Mouse (Mus musculus) adrenal gland, postnatal 25 days (tissue): ENCODE measurements around the gene Rftn1. TPM values are rescaled to one million over a fixed set of nuclear protein-coding genes. Genes with fewer than 3 reads are reported as not detected.

Experiments used
- DNase-seq: peaks from one replicate; pipeline ENCODE4 v3.0.0; 2021; ENCODE audit warnings: mixed read lengths
- total RNA-seq: library from RNA; stranded (reverse); gene quantifications from 2 replicates; pipeline ENCODE4 v1.2.3, GENCODE M21; 2021

Rftn1 gene
- total RNA-seq, 1 experiment from 2014 or later, result 7.7 TPM

GRCm38 (mm10) chr17:50063832-50064627 lies 126.4 kb downstream of the Rftn1 start:
- DNase-seq, result no peak

- DNase-seq, result no peak
Measured at GRCm38 (mm10) chr17:50062649-50063048, 127.8 kb downstream of the Rftn1 start.

GRCm38 (mm10) chr17:50061446-50061845 lies 129.0 kb downstream of the Rftn1 start:
- DNase-seq, result no peak

- no peak for DNase-seq
Measured at GRCm38 (mm10) chr17:50060220-50060619, 130.3 kb downstream of the Rftn1 start.

- no peak for DNase-seq
Measured at GRCm38 (mm10) chr17:50059417-50059816, 131.1 kb downstream of the Rftn1 start.

GRCm38 (mm10) chr17:50055154-50055756 lies 135.2 kb downstream of the Rftn1 start:
- no peak for DNase-seq

GRCm38 (mm10) chr17:50054586-50054985 lies 135.9 kb downstream of the Rftn1 start:
- DNase-seq, result no peak

GRCm38 (mm10) chr17:50053961-50054360 lies 136.5 kb downstream of the Rftn1 start:
- DNase-seq, result no peak

- DNase-seq, result no peak
Measured at GRCm38 (mm10) chr17:50052741-50053468, 137.6 kb downstream of the Rftn1 start.

- no peak for DNase-seq
Measured at GRCm38 (mm10) chr17:50050456-50050855, 140.0 kb downstream of the Rftn1 start.

- DNase-seq, result no peak
Measured at GRCm38 (mm10) chr17:50048209-50048608, 142.3 kb downstream of the Rftn1 start.

GRCm38 (mm10) chr17:50047182-50047581 lies 143.3 kb downstream of the Rftn1 start:
- no peak for DNase-seq

- DNase-seq, result no peak
Measured at GRCm38 (mm10) chr17:50040727-50041410, 149.6 kb downstream of the Rftn1 start.

- no peak for DNase-seq
Measured at GRCm38 (mm10) chr17:50037882-50038665, 152.4 kb downstream of the Rftn1 start.

- peak; percentile 39 for DNase-seq
Measured at GRCm38 (mm10) chr17:50037416-50037815, 153.1 kb downstream of the Rftn1 start.

GRCm38 (mm10) chr17:50036751-50037385 lies 153.6 kb downstream of the Rftn1 start:
- DNase-seq, result no peak

GRCm38 (mm10) chr17:50033698-50034097 lies 156.8 kb downstream of the Rftn1 start:
- DNase-seq, result no peak

- no peak for DNase-seq
Measured at GRCm38 (mm10) chr17:50031548-50032491, 158.7 kb downstream of the Rftn1 start.

GRCm38 (mm10) chr17:50025651-50026050 lies 164.8 kb downstream of the Rftn1 start:
- no peak for DNase-seq

GRCm38 (mm10) chr17:50025173-50025626 lies 165.3 kb downstream of the Rftn1 start:
- DNase-seq, result no peak
